Mouse (Mus musculus): ENCODE results near the gene Apol6. TPM values are rescaled to one million over a fixed set of nuclear protein-coding genes. Genes with fewer than 3 reads are reported as not detected.

The Apol6 gene
- polyA plus RNA-seq (2012; rRNA removed), result 0.46 and 0.51 TPM in 2 replicates

DNA sequence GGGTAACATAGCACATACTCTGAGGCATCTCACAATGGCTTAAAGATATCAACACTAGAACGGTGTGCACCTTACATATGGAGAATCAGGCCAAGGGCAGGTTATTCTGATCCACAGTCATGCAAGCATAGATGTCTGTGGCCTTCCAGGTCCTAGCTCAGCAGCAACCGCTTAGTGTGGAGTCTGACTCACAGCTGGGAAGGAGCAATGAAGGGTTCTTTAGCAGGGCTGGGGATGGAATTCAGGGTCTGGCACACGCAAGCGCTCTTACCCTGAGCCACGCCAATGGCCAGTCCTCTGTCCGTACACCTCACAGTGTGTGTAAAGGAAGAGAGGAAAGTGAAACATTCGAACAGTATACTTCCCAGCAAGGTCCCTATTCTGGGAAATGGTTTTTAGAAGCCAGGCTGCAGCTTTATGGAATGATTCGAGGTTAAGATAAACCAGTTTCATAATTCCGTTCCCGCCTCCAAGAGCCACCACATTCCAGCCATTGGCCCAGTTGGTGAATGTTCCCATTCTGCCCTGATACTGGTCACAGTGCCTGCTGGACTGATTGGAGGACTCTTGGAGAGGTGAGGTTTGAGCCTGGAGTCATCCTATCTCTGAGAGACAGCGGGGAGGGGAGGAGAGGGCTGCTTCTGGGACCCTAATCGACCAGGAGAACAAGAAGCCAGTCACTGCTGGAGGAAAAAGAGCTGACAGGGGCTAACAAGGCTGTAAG, at the start of gene Apol6:
Apol6 (plus strand) TSS at position 133 of the 724 bp plus-strand sequence.
- Histone ChIP-seq H3K27me3 (ENCODE audit: control insufficient read depth, insufficient read depth, low read length) (no peaks in the 10 kb centered on the region), H3K36me3 (ENCODE audit: control insufficient read depth, insufficient read depth, low read length) (no peaks in the 10 kb centered on the region), H3K4me3 (ENCODE audit: extremely low read depth, insufficient read depth, insufficient read length) (no peak within 1 kb of the TSS), H3K27ac (ENCODE audit: insufficient read depth, low read length) (no peak within 1 kb of the TSS), H3K4me1 (ENCODE audit: control insufficient read depth, insufficient read depth, insufficient read length) (no peaks in the 10 kb centered on the region)
- DNase-seq (ENCODE audit: low read depth in 1 of 2, low spot score in 2 of 2), result no peak
- no peak for TF ChIP-seq POLR2A (IDR thresholded peaks at IDR 0.05; ENCODE audit: low read depth, low read length)
- 80% methylated on average over 12 of the region's 12 CpGs for WGBS

DNA sequence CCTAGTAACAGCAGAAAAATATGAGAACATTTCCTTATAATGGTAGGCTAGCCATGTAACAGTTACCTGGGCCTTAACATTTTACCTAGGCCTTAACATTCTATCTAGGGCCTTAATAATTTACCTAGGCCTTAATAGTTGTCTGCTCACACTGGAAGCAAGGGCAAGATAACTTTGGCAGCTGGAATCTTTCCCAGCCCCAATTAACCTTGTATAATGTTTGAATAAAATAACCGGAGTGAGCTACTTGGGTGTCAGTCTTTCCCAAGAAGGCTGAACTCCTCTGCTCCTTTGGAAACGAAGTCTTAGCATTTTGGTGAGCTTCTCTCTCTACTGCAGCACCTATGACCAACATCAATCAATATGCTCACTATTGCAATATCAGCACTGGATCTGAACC, 46.5 kb upstream of the Apol6 start:
- Histone ChIP-seq H3K4me1 (ENCODE audit: control insufficient read depth, insufficient read depth, insufficient read length) (no peaks in the 10 kb centered on the region), H3K27me3 (ENCODE audit: control insufficient read depth, insufficient read depth, low read length) (no peaks in the 10 kb centered on the region), H3K27ac (ENCODE audit: insufficient read depth, low read length) (no peak overlapping the region), H3K4me3 (ENCODE audit: extremely low read depth, insufficient read depth, insufficient read length) (no peak overlapping the region), H3K36me3 (ENCODE audit: control insufficient read depth, insufficient read depth, low read length) (no peaks in the 10 kb centered on the region)
- no peak for TF ChIP-seq CTCF (IDR thresholded peaks at IDR 0.05; ENCODE audit: extremely low read depth, insufficient read depth, insufficient read length, insufficient replicate concordance)
- no peak for TF ChIP-seq POLR2A (IDR thresholded peaks at IDR 0.05; ENCODE audit: low read depth, low read length)
- DNase-seq (ENCODE audit: low read depth in 1 of 2, low spot score in 2 of 2), result no peak
- WGBS, result 79% methylated on average over 2 of the region's 2 CpGs

DNA sequence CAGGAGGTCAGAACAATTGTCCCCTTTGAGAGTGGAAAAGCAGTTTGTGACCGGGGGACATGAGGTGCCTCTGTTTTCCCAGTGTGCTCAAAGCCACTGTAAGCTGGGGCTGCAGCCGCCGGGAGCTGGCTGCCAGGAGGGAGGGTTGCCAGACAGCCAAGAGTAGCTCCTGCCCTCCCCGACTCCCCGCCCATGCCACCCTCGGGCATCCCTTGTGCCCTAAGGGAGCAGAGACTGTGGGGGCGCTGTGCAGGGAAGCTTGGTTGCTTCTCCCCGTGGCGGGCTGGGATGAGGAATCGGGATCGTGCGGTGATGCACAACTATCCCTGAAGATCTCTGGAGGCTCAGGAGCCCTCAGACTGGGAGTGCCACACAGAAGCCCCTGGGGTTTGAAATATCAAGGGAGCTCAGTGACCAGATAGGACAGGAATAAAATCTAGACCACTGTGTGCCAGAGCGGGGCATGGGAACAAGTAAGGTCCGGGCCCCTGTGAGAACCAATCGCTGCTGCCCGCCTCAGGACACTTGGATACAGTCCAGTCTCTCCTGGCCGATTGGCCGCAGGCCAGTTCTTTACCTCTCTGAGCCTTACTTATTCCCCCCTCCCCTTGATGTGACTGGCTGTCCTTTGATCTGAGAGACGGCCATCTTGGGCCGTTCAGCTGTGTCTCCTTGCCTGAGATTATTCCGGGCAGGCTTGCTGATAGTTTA, 45.5 kb upstream of the Apol6 start:
- no peak for DNase-seq (ENCODE audit: low read depth in 1 of 2, low spot score in 2 of 2)
- no peak overlapping the region for H3K4me3 ChIP-seq (ENCODE audit: extremely low read depth, insufficient read depth, insufficient read length)
- H3K27me3 ChIP-seq (ENCODE audit: control insufficient read depth, insufficient read depth, low read length), result no peaks in the 10 kb centered on the region
- H3K4me1 ChIP-seq (ENCODE audit: control insufficient read depth, insufficient read depth, insufficient read length), result no peaks in the 10 kb centered on the region
- no peak overlapping the region for H3K27ac ChIP-seq (ENCODE audit: insufficient read depth, low read length)
- no peaks in the 10 kb centered on the region for H3K36me3 ChIP-seq (ENCODE audit: control insufficient read depth, insufficient read depth, low read length)
- TF ChIP-seq CTCF (IDR thresholded peaks at IDR 0.05; ENCODE audit: extremely low read depth, insufficient read depth, insufficient read length, insufficient replicate concordance) (no peak), POLR2A (IDR thresholded peaks at IDR 0.05; ENCODE audit: low read depth, low read length) (no peak)
- WGBS, result 64% methylated on average over 21 of the region's 21 CpGs

DNA sequence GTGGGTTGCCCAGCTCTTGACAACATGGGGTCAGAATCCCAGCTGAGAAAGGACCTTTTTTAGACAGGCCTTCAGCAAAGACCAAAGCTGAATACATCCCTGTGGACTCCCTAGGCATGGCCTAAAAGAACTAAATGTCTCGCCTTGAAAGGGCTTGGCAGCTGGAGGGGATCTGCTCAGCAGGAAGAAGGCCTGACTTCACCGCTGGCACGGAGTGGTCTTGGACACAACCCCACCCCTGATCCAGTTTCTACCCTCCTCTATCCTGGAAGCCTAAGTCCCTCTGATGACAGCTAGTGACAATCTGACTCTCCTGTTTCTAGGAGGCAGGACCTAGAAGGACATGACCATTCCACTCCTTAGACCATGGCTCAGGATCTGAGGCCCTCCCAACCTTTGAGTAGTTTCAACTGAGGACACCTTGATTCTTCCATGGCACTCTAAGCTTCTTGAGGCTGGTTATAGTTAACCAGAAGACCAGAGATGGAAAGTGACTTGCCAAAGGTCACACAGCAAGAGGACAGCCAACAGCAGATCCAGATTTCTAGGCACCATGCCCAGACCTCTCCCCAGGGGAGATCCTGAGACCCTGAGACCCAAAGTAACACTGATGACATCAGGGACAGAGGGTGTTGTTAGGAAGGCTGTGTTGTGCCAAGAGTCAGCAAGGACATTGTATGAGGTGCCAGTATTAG, 41.2 kb upstream of the Apol6 start:
- DNase-seq (ENCODE audit: low read depth in 1 of 2, low spot score in 2 of 2), result no peak
- no peaks in the 10 kb centered on the region for H3K27me3 ChIP-seq (ENCODE audit: control insufficient read depth, insufficient read depth, low read length)
- no peak overlapping the region for H3K27ac ChIP-seq (ENCODE audit: insufficient read depth, low read length)
- no peak overlapping the region for H3K4me3 ChIP-seq (ENCODE audit: extremely low read depth, insufficient read depth, insufficient read length)
- H3K4me1 ChIP-seq (ENCODE audit: control insufficient read depth, insufficient read depth, insufficient read length), result no peaks in the 10 kb centered on the region
- WGBS, result 94% methylated on average over 3 of the region's 3 CpGs
- TF ChIP-seq POLR2A (IDR thresholded peaks at IDR 0.05; ENCODE audit: low read depth, low read length), result no peak
- no peak for TF ChIP-seq CTCF (IDR thresholded peaks at IDR 0.05; ENCODE audit: extremely low read depth, insufficient read depth, insufficient read length, insufficient replicate concordance)
- H3K36me3 ChIP-seq (ENCODE audit: control insufficient read depth, insufficient read depth, low read length), result no peaks in the 10 kb centered on the region

DNA sequence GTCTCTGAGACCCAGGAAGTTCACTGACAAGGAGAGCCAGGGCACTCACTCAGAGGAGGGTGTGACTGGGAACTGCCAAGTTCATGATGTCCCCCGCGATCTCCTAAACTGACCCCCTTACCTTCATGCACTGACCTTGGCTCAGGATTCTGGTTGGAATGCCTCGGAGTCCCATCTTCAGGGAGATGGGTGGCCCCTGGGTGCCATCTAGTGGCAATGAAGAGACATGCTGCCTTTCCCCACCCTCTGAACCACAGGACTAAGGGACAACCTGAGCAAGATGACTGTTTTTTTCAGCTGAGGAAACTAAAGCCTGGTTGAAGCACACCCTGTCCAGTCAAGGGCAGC, 40.7 kb upstream of the Apol6 start:
- no peak overlapping the region for H3K4me3 ChIP-seq (ENCODE audit: extremely low read depth, insufficient read depth, insufficient read length)
- TF ChIP-seq POLR2A (IDR thresholded peaks at IDR 0.05; ENCODE audit: low read depth, low read length) (no peak), CTCF (IDR thresholded peaks at IDR 0.05; ENCODE audit: extremely low read depth, insufficient read depth, insufficient read length, insufficient replicate concordance) (peak; percentile 27; the same call in 1 of the 2 replicates)
- WGBS, result 25% methylated on average over 3 of the region's 3 CpGs
- H3K4me1 ChIP-seq (ENCODE audit: control insufficient read depth, insufficient read depth, insufficient read length), result no peaks in the 10 kb centered on the region
- DNase-seq (ENCODE audit: low read depth in 1 of 2, low spot score in 2 of 2), result no peak
- no peak overlapping the region for H3K27ac ChIP-seq (ENCODE audit: insufficient read depth, low read length)
- H3K27me3 ChIP-seq (ENCODE audit: control insufficient read depth, insufficient read depth, low read length), result no peaks in the 10 kb centered on the region
- no peaks in the 10 kb centered on the region for H3K36me3 ChIP-seq (ENCODE audit: control insufficient read depth, insufficient read depth, low read length)

DNA sequence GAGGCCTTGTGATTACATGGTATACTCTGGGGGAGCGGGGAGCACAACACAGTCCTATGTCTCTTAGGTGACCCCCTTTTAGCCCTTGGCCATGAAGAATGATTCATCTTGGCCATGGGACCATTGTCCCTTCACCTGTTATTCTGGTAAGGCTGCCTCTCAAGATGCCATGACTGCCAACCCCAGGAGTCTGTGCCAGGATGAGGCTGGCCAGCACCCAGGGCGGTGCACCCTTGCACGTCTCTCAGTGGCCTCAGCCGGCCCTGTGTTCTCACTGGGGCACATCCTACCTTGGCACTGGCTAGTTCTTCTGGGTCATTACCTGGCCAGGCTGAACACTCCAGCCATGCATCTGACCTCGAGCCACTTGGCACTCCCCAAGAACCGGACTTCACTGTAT, 35.7 kb upstream of the Apol6 start:
- WGBS, result 91% methylated on average over 6 of the region's 6 CpGs
- H3K27me3 ChIP-seq (ENCODE audit: control insufficient read depth, insufficient read depth, low read length), result no peaks in the 10 kb centered on the region
- no peak overlapping the region for H3K27ac ChIP-seq (ENCODE audit: insufficient read depth, low read length)
- no peaks in the 10 kb centered on the region for H3K4me1 ChIP-seq (ENCODE audit: control insufficient read depth, insufficient read depth, insufficient read length)
- no peak for TF ChIP-seq POLR2A (IDR thresholded peaks at IDR 0.05; ENCODE audit: low read depth, low read length)
- no peak for DNase-seq (ENCODE audit: low read depth in 1 of 2, low spot score in 2 of 2)
- H3K36me3 ChIP-seq (ENCODE audit: control insufficient read depth, insufficient read depth, low read length), result no peaks in the 10 kb centered on the region
- H3K4me3 ChIP-seq (ENCODE audit: extremely low read depth, insufficient read depth, insufficient read length), result no peak overlapping the region

Data from spleen, adult 2 months (tissue).